ENCODE assay signal across 9 mouse cellular contexts in the genomic region with DNA sequence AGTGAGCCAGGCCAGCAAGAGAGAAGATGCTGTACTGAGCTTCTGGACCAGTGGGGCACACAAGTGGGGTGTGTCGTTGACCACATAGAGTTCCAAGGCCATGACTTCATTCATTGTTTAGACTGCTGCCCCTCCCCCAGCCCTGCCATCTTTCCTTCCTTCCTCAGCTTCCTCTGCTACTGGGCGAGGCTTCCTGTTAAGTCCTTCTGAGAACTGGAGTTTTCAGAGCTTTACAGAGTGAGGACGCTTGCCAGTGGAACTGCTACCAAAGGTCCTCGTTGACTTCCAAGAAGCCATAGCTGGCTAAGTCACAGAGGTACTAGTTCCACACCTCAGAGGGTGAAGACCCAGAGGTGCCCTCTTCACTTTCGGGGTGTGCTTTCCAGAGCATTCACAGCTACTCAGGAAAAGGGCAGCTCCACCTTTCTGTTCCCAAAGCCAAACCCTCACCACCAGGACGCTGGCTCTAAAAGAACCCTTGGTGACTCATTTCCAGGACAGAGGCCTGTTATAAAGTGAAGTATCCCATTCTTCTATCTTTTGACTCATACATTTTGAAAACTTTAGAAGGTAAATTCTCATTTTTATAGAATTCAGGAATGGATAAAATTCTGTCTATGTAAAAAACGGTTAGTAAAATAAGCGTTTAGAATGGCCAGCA. TPM values are rescaled to one million over a fixed set of nuclear protein-coding genes. Genes with fewer than 3 reads are reported as not detected.
DNase-seq lines count a peak whose midpoint lies in the region; ATAC-seq lines count a peak whose summit lies in the region.
"Had no signal": no experiment of that assay in that cellular context is flagged by ENCODE, and none has a peak within 500 bp of the region (broad histone marks: within the 10 kb centered on the region; RNA-seq: fewer than 3 reads in every experiment).

No protein-coding gene starts in this region.

- no peak overlapping the region for H3K4me3 ChIP-seq in embryonic facial prominence, embryonic 10.5 days
- no peak overlapping the region for H3K4me3 ChIP-seq in forebrain, embryonic 12.5 days (replicated peaks)
- H3K4me3 ChIP-seq: midbrain, embryonic 12.5 days had no signal

- no peaks in the 10 kb centered on the region; the same call in 1 of the 2 replicates for H3K4me1 ChIP-seq in embryonic facial prominence, embryonic 10.5 days
- H3K4me1 ChIP-seq in forebrain, embryonic 12.5 days = peaks cover 12% of the 10 kb centered on the region; the same call in 1 of the 2 replicates

- no peaks in the 10 kb centered on the region for H3K27me3 ChIP-seq in embryonic facial prominence, embryonic 10.5 days (replicated peaks; ENCODE audit: low read depth, poor library complexity, severe bottlenecking)
- no peaks in the 10 kb centered on the region for H3K27me3 ChIP-seq in forebrain, embryonic 12.5 days
- H3K27me3 ChIP-seq: midbrain, embryonic 12.5 days had no signal

- H3K9ac ChIP-seq in forebrain, embryonic 12.5 days = no peak overlapping the region
- H3K9ac ChIP-seq: midbrain, embryonic 12.5 days had no signal

- no peak for ATAC-seq in forebrain, embryonic 12.5 days (ENCODE audit: low FRiP score)

- DNase-seq in R1 (ENCODE audit: low read depth, low spot score) = peak; percentile 74
- DNase-seq in heart, adult 11 months = peak; percentile 99
- DNase-seq in kidney, adult 8-10 months = peak; percentile 78 to 81
- DNase-seq in lung, postnatal 25 days (ENCODE audit: low spot score) = peak; percentile 90
- no peak for DNase-seq in embryonic facial prominence, embryonic 10.5 days (ENCODE audit: low spot score)
- no peak for DNase-seq in ovary, postnatal 36 days (ENCODE audit: low spot score)
- no peak for DNase-seq in layer of hippocampus, postnatal 10 days (ENCODE audit: low spot score in 2 of 2)

- no peaks in the 10 kb centered on the region for H3K9me3 ChIP-seq in embryonic facial prominence, embryonic 10.5 days
- no peaks in the 10 kb centered on the region for H3K9me3 ChIP-seq in forebrain, embryonic 12.5 days
- H3K9me3 ChIP-seq: midbrain, embryonic 12.5 days had no signal

- H3K27ac ChIP-seq in embryonic facial prominence, embryonic 10.5 days (replicated peaks) = no peak overlapping the region
- H3K27ac ChIP-seq in forebrain, embryonic 12.5 days = no peak overlapping the region
- H3K27ac ChIP-seq: midbrain, embryonic 12.5 days had no signal

- 77% methylated on average over 8 of the region's 8 CpGs for WGBS in embryonic facial prominence, embryonic 10.5 days
- WGBS in forebrain, embryonic 12.5 days = 86% methylated on average over 8 of the region's 8 CpGs

- no peak overlapping the region for H3K4me2 ChIP-seq in forebrain, embryonic 12.5 days
- H3K4me2 ChIP-seq: midbrain, embryonic 12.5 days had no signal

- no peaks in the 10 kb centered on the region for H3K36me3 ChIP-seq in embryonic facial prominence, embryonic 10.5 days (replicated peaks)
- H3K36me3 ChIP-seq in forebrain, embryonic 12.5 days (replicated peaks) = no peaks in the 10 kb centered on the region
- H3K36me3 ChIP-seq: midbrain, embryonic 12.5 days had no signal

RNA-seq across cellular contexts. Expression of gene Stim2, which starts 49.6 kb away (rescaled TPM):
- polyA plus RNA-seq in embryonic facial prominence, embryonic 10.5 days (2016; fragmentation: Nextera tagmentation; extraction: Ambion mirVana) = 13.9 and 14.3 TPM in 2 replicates
- 21.8 and 22.6 TPM in 2 replicates for polyA plus RNA-seq in forebrain, embryonic 12.5 days (2016; fragmentation: Nextera tagmentation; extraction: Ambion mirVana)
- 10 to 100 TPM; 66.0 to 77.4 TPM for total RNA-seq in layer of hippocampus, postnatal 10 days (2021)

Comparison
In these comparisons a context has a peak if more than half of its experiments do, and no peak if none do; other contexts are left out.
1. DNase-seq: peak in R1 (single experiment), heart, adult 11 months (single experiment), kidney, adult 8-10 months (2 of 2) and lung, postnatal 25 days (single experiment); none in embryonic facial prominence, embryonic 10.5 days (single experiment), ovary, postnatal 36 days (single experiment) and layer of hippocampus, postnatal 10 days (0 of 2).